Mouse (Mus musculus) forebrain, postnatal 0 days (tissue): ENCODE measurements at regions not wholly inside any gene's neighbourhood (a gene's known extent, or its start where the extent isn't known, plus 50 kb on each side); places are given as distances from the start of the nearest gene placed in this dataset.

Experiments used
- ATAC-seq: fragments of 200-750 bp; cut with Nextera tagmentation; 2 replicates; pipeline ENCODE4 v1.8.0; 2017; ENCODE audit warnings: mild to moderate bottlenecking, moderate library complexity
- DNase-seq: peaks from one replicate; pipeline ENCODE4 v3.0.0-alpha.2; 2015
- H3K27ac ChIP-seq: fragments of 300-500 bp; sonication (generic); 2 replicates; pipeline ENCODE4 v1.5.1; 2014; ENCODE audit warnings: low read depth, mild to moderate bottlenecking, antibody characterized with exemption, low read length, moderate library complexity, mixed read lengths
- H3K27me3 ChIP-seq: fragments of 300-500 bp; sonication (generic); 2 replicates; pipeline ENCODE4 v1.6.1; 2014; ENCODE audit warnings: mild to moderate bottlenecking, low read length, mixed read lengths; ENCODE audit not compliant: insufficient read depth
- H3K36me3 ChIP-seq: fragments of 300-500 bp; sonication (generic); 2 replicates; pipeline ENCODE4 v1.6.1; 2014; ENCODE audit warnings: mild to moderate bottlenecking, moderate library complexity; ENCODE audit not compliant: insufficient read depth
- H3K4me1 ChIP-seq: fragments of 300-500 bp; sonication (generic); 2 replicates; pipeline ENCODE4 v1.6.1; 2014; ENCODE audit warnings: antibody characterized with exemption; ENCODE audit not compliant: insufficient read depth
- H3K4me2 ChIP-seq: fragments of 300-500 bp; sonication (generic); 2 replicates; pipeline ENCODE4 v1.6.1; 2014; ENCODE audit warnings: low read depth, mild to moderate bottlenecking, moderate library complexity
- H3K4me3 ChIP-seq: fragments of 300-500 bp; sonication (generic); 2 replicates; pipeline ENCODE4 v1.5.1; 2014; ENCODE audit warnings: low read depth, low read length, mixed read lengths
- H3K9ac ChIP-seq: fragments of 300-500 bp; sonication (generic); 2 replicates; pipeline ENCODE4 v1.6.1; 2014; ENCODE audit warnings: mild to moderate bottlenecking
- H3K9me3 ChIP-seq: fragments of 300-500 bp; sonication (generic); 2 replicates; pipeline ENCODE4 v1.6.1; 2016; ENCODE audit warnings: low read length
- CTCF ChIP-seq: sonication (generic); IDR thresholded peaks from 2 replicates; pipeline ENCODE4 v1.5.1; 2016; ENCODE audit warnings: antibody characterized with exemption, control low read depth, low read depth
- WGBS: fragments of 180-500 bp; shearing (Covaris S2); extraction: QIAGEN DNeasy Blood & Tissue Kit; methylation state at CpG from one replicate; pipeline ENCODE4 v1.1.7; 2014; 5-methylcytosine and 5-hydroxymethylcytosine counted together

DNA sequence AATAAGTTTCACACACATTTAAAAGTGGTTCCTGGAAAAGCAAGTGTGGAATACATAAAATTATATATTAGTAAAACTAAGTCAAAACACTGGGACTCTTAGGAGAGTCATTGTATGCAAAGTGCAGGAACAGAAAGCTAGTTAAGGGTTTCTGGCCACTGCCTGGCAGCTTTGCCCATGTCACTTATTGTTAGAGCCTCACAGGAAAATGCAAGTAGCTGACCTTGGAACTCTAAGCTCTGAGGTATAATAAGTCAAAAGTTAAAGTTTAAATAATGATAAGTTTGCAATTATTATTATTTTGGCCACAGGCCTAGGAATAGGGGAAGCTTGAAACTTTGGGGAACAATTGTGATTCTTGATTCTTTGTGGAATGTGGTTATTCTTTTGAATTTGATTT is 3858.8 kb downstream of the 9330182O14Rik start:
- Histone ChIP-seq H3K9me3 (no peaks in the 10 kb centered on the region), H3K4me2 (no peak overlapping the region), H3K27me3 (no peaks in the 10 kb centered on the region), H3K4me1 (no peaks in the 10 kb centered on the region), H3K9ac (no peak overlapping the region), H3K36me3 (no peaks in the 10 kb centered on the region), H3K4me3 (no peak overlapping the region), H3K27ac (no peak overlapping the region)
- no peak for TF ChIP-seq CTCF
- ATAC-seq (no peak), DNase-seq (no peak)

DNA sequence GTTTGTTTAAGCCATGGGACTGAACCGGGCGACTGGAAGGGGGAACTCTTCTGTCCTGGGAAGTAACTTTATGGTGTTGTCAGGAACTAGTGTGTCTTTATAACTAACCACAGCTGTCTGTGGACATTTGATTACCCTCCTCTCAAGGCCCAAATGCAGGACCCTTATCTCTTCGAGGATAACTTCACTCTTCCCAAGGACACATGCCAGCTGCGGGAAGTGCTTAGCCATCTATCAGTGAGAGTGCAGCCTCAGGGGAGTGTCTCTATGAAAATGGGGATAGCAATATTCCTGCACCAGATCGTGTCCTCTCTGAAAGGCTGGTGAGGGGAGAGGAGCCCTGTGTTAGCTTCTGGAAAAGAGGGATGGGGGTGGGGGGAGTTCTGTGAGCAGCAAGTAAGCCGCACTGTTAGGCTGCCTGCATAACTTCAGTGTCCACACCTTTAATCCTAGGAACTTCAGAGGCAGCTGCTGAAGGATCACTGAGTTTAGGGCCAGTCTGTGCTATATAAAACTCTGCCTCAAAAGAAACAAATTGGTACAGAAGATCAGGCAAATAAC is 3892.4 kb downstream of the 9330182O14Rik start:
- Histone ChIP-seq H3K4me2 (no peak overlapping the region), H3K9ac (no peak overlapping the region), H3K9me3 (no peaks in the 10 kb centered on the region), H3K4me1 (no peaks in the 10 kb centered on the region), H3K36me3 (no peaks in the 10 kb centered on the region), H3K27ac (no peak overlapping the region), H3K27me3 (no peaks in the 10 kb centered on the region), H3K4me3 (no peak overlapping the region)
- TF ChIP-seq CTCF = no peak
- ATAC-seq = no peak
- no peak for DNase-seq
- WGBS = 71% methylated on average over 6 of the region's 6 CpGs

- peak; percentile 75 for TF ChIP-seq CTCF
- DNase-seq = peak; percentile 31
- no peaks in the 10 kb centered on the region for H3K9me3 ChIP-seq
- no peaks in the 10 kb centered on the region for H3K36me3 ChIP-seq
- H3K9ac ChIP-seq = no peak overlapping the region
- no peaks in the 10 kb centered on the region for H3K4me1 ChIP-seq
- no peak overlapping the region for H3K27ac ChIP-seq
- peak; percentile 86 for ATAC-seq
- no peak overlapping the region for H3K4me3 ChIP-seq
- H3K27me3 ChIP-seq = no peaks in the 10 kb centered on the region
- H3K4me2 ChIP-seq = no peak overlapping the region
Observed at GRCm38 (mm10) chr15:44035900-44036299, 3901.7 kb downstream of the 9330182O14Rik start.

DNA sequence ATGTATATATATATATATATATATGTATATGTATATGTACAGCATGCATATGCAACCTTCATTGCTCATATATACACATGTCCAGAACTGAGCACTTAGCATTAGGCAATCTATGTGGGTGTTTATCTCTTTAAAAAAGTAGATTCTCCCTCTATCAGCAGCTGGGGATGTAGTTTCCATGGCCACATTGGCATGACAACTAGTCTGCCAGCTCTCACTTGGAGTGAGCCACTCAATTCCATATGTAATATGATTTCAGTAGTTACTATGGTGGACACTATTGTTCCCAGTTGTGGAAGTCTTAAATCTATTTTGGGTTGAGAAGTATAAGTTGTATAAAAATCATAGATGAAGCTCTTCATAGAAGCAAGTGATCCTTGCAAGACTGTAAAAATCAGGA is 3903.7 kb downstream of the 9330182O14Rik start:
- TF ChIP-seq CTCF = no peak
- Histone ChIP-seq H3K36me3 (no peaks in the 10 kb centered on the region), H3K27ac (no peak overlapping the region), H3K4me3 (no peak overlapping the region), H3K4me2 (no peak overlapping the region), H3K4me1 (no peaks in the 10 kb centered on the region), H3K9me3 (no peaks in the 10 kb centered on the region), H3K9ac (no peak overlapping the region), H3K27me3 (no peaks in the 10 kb centered on the region)
- DNase-seq (peak; percentile 34), ATAC-seq (peak; percentile 82)

DNA sequence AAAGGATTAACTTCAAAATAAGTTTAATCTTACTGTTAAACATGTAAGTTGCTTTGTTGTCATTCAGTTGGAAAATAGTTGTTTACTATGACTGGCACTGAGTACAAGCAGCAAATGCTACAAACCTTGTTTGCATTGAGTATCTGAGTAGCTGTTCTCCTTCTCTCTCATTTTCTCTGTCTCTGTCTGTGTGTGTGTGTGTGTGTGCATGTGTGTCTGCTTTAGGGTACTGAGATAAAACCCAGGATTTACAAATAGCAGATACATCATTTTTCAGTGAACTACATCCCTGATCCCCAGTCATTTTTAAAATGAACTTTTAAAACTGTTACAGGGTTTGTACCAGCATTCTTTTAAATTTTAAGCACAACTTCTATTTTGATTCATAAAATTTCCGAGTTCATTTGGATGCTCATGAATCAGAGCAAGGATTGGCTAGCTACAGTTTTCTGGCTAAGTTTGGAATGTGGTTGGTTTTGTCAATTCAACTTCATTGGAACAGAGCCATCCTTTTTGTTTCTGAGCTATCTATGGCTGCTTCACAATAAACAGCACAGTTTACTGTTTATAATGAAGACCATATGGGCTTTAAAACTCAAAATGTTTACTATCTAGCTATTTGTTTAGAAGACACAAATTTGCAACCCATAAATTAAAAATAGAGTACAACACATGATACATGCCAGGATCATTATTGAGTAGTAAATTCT is 3916.6 kb downstream of the 9330182O14Rik start:
- Histone ChIP-seq H3K36me3 (no peaks in the 10 kb centered on the region), H3K4me1 (no peaks in the 10 kb centered on the region), H3K27me3 (no peaks in the 10 kb centered on the region), H3K27ac (no peak overlapping the region), H3K4me2 (no peak overlapping the region), H3K4me3 (no peak overlapping the region), H3K9me3 (no peaks in the 10 kb centered on the region), H3K9ac (no peak overlapping the region)
- DNase-seq = no peak
- no peak for TF ChIP-seq CTCF
- 40% methylated on average over 1 of the region's 1 CpGs for WGBS
- no peak for ATAC-seq

DNA sequence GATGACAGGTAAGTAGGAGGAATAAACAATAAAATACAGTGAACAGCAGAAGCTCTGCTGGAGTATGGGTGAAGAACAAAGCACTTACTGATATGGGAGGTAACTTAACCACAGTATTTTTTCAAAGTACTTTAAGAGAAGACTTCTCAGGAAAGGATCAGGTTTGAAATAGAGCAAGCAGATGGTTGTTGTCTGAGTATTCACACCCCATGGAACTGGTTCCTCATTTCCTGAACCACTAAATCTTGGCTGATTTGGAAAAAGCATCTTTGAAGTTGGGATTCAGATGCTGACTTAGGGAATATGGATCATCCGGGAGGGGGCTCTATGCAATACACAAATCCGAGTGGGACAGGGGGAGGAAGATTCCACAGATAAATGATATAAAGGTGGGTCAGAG is 3930.7 kb downstream of the 9330182O14Rik start:
- Histone ChIP-seq H3K4me3 (no peak overlapping the region), H3K4me2 (no peak overlapping the region), H3K4me1 (no peaks in the 10 kb centered on the region), H3K27ac (no peak overlapping the region), H3K9ac (no peak overlapping the region), H3K9me3 (no peaks in the 10 kb centered on the region), H3K36me3 (no peaks in the 10 kb centered on the region), H3K27me3 (no peaks in the 10 kb centered on the region)
- ATAC-seq = no peak
- no peak for DNase-seq
- TF ChIP-seq CTCF = no peak
- WGBS = 85% methylated on average over 2 of the region's 2 CpGs

GRCm38 (mm10) chr15:44083680-44084079 is 3949.5 kb downstream of the 9330182O14Rik start:
- no peak for ATAC-seq
- no peak overlapping the region for H3K27ac ChIP-seq
- no peaks in the 10 kb centered on the region for H3K9me3 ChIP-seq
- H3K4me3 ChIP-seq = no peak overlapping the region
- no peaks in the 10 kb centered on the region for H3K4me1 ChIP-seq
- H3K27me3 ChIP-seq = no peaks in the 10 kb centered on the region
- no peak for DNase-seq
- no peak overlapping the region for H3K4me2 ChIP-seq
- no peak overlapping the region for H3K9ac ChIP-seq
- TF ChIP-seq CTCF = no peak
- 81% methylated on average over 1 of the region's 1 CpGs for WGBS
- H3K36me3 ChIP-seq = no peaks in the 10 kb centered on the region
